15 mouse cellular contexts compared by ENCODE assay signal in the genomic region with DNA sequence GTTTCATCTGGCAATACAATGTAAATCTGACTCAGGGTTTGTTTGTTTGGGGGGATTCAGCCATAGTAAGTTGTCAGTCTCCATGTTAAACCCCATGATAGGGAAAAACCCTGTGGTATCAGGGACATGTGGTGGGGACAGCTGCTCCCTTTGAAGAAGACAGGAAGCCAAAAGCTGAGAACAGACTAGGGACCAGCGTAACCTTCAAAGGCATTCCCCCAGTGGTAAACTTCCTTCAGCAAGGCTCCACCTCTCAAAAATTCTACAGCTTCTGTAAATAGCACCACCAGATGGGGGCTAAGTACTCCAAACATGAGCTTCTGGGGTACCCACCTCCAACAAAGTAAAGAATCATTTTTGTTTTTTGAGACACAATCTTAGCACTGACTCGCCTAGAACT.
"Had no signal": no experiment of that assay in that cellular context is flagged by ENCODE, and none has a peak within 500 bp of the region (broad histone marks: within the 10 kb centered on the region; RNA-seq: fewer than 3 reads in every experiment).

No protein-coding gene starts in this region.

- H3K4me3 ChIP-seq: layer of hippocampus, adult 2 months; limb, embryonic 15.5 days; liver, embryonic 12.5 days; midbrain, embryonic 10.5 days; myocyte; neural tube, embryonic 12.5 days had no signal

- DNase-seq: kidney, adult 11 months; kidney, adult 9 months; kidney, postnatal 4 days; lung, embryonic 14.5 days; lung, postnatal 10 days; lung, postnatal 4 days; midbrain, embryonic 14.5 days; spleen, adult 18-20 months had no signal

- H3K27ac ChIP-seq: kidney, postnatal 0 days; layer of hippocampus, adult 2 months; limb, embryonic 15.5 days; liver, embryonic 12.5 days; midbrain, embryonic 10.5 days; neural tube, embryonic 12.5 days had no signal
